Comparison of ENCODE assay signal across 7 mouse cellular contexts in genomic region chr1:178468280-178468679, GRCm38 (mm10).
A peak's percentile ranks its signal among the peaks of the same experiment; 100 is the strongest.
DNase-seq lines count a peak whose midpoint lies in the region; ATAC-seq lines count a peak whose summit lies in the region.

No protein-coding gene starts in this region.

- ATAC-seq in granulocyte monocyte progenitor cell, adult 5-6 weeks (replicated peaks; ENCODE audit: poor library complexity, severe bottlenecking): peak; percentile 25; the same call in 1 of the 2 replicates
- ATAC-seq in frontal cortex, adult (ENCODE audit: low TSS enrichment): no peak

- DNase-seq in kidney, postnatal 10 days: peak; percentile 9
- DNase-seq in kidney, adult 18-20 months: no peak
- DNase-seq in B cell, adult 2 months: peak; percentile 31 to 39
- DNase-seq in ES-CJ7 (ENCODE audit: low read depth, low spot score): peak; percentile 26
- DNase-seq in cerebellum, adult 9-11 months: no peak

Comparison
In these comparisons a context has a peak if more than half of its experiments do, and no peak if none do; other contexts are left out.
1. DNase-seq: peak in kidney, postnatal 10 days (single experiment), B cell, adult 2 months (2 of 2) and ES-CJ7 (single experiment); none in kidney, adult 18-20 months (single experiment) and cerebellum, adult 9-11 months (single experiment).